19 mouse cellular contexts compared by ENCODE assay signal in the genomic region with DNA sequence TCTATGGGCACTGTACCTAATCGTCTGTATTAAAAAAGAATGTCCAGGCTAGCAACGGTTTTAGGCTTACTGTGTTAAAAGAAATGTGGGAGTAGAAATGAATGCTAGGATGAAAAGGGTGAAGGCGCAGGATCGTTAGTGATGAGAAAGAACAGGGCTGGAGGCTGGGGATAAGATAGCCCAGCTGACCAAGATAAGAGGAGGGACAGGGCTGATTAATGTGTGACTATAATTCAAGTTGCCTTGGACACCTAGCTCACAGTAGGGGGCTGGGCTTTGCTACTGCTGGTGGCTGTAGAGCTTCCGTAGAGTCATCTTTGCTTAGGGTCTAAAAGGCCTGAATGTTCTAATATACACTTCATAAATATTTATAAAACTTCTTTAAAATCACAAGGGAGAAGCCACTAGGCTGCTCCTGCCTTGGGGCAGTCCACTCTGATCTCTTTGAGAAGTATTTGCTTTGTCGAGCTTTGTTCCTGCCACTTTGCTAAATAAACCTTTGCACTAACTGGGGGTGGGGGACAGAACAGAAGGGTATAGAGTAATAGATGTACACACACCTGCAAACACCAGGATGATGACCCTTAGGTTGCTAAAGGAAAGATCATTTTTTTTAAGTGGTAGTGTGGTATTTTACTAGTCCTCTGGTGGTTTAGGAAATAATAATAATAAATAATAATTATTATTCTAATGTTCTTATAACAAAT. TPM values are rescaled to one million over a fixed set of nuclear protein-coding genes. Genes with fewer than 3 reads are reported as not detected.
DNase-seq lines count a peak whose midpoint lies in the region; ATAC-seq and TF ChIP-seq lines count a peak whose summit lies in the region.
"Had no signal": no experiment of that assay in that cellular context is flagged by ENCODE, and none has a peak within 500 bp of the region (broad histone marks: within the 10 kb centered on the region; RNA-seq: fewer than 3 reads in every experiment).

No protein-coding gene starts in this region.

- no peak for TF ChIP-seq CTCF in midbrain, postnatal 0 days (IDR thresholded peaks at IDR 0.05)

- peak overlapping the region; percentile 47; the same call in 1 of the 2 replicates for H3K27ac ChIP-seq in midbrain, embryonic 13.5 days
- H3K27ac ChIP-seq in midbrain, postnatal 0 days (ENCODE audit: low read depth, low read length) = no peak overlapping the region
- H3K27ac ChIP-seq in liver, embryonic 13.5 days = peak overlapping the region; percentile 39; the same call in 1 of the 2 replicates
- no peak overlapping the region for H3K27ac ChIP-seq in forebrain, embryonic 10.5 days
- H3K27ac ChIP-seq: embryonic facial prominence, embryonic 12.5 days; gastrocnemius, adult 2 months; hindbrain, embryonic 13.5 days; layer of hippocampus, adult 2 months had no signal

- H3K36me3 ChIP-seq in midbrain, embryonic 13.5 days = no peaks in the 10 kb centered on the region
- H3K36me3 ChIP-seq in midbrain, postnatal 0 days (ENCODE audit: insufficient read depth, low read length) = no peaks in the 10 kb centered on the region
- peaks cover 5% of the 10 kb centered on the region; the same call in 1 of the 2 replicates for H3K36me3 ChIP-seq in liver, embryonic 13.5 days
- peaks cover 11% of the 10 kb centered on the region for H3K36me3 ChIP-seq in forebrain, embryonic 10.5 days (replicated peaks)
- H3K36me3 ChIP-seq: embryonic facial prominence, embryonic 12.5 days; hindbrain, embryonic 13.5 days had no signal

- H3K4me3 ChIP-seq in midbrain, embryonic 13.5 days (replicated peaks) = no peak overlapping the region
- H3K4me3 ChIP-seq in midbrain, postnatal 0 days (ENCODE audit: low read depth, low read length) = no peak overlapping the region
- no peak overlapping the region for H3K4me3 ChIP-seq in liver, embryonic 13.5 days (replicated peaks)
- H3K4me3 ChIP-seq in forebrain, embryonic 10.5 days = no peak overlapping the region
- H3K4me3 ChIP-seq: embryonic facial prominence, embryonic 12.5 days; gastrocnemius, adult 2 months; hindbrain, embryonic 13.5 days; layer of hippocampus, adult 2 months had no signal

- H3K9ac ChIP-seq in midbrain, embryonic 13.5 days (replicated peaks) = no peak overlapping the region
- H3K9ac ChIP-seq in midbrain, postnatal 0 days (replicated peaks; ENCODE audit: low read length, poor library complexity, severe bottlenecking) = no peak overlapping the region
- no peak overlapping the region for H3K9ac ChIP-seq in liver, embryonic 13.5 days
- H3K9ac ChIP-seq: embryonic facial prominence, embryonic 12.5 days; forebrain, postnatal 0 days; hindbrain, embryonic 13.5 days had no signal

- 54% methylated on average over 6 of the region's 6 CpGs for WGBS in midbrain, embryonic 13.5 days
- WGBS in midbrain, postnatal 0 days = 47% methylated on average over 6 of the region's 6 CpGs
- 38% methylated on average over 6 of the region's 6 CpGs for WGBS in liver, embryonic 13.5 days (ENCODE audit: insufficient replicate concordance)
- 66% methylated on average over 6 of the region's 6 CpGs for WGBS in forebrain, embryonic 10.5 days

- no peaks in the 10 kb centered on the region for H3K27me3 ChIP-seq in midbrain, embryonic 13.5 days
- H3K27me3 ChIP-seq in midbrain, postnatal 0 days (ENCODE audit: insufficient read depth, low read length) = no peaks in the 10 kb centered on the region
- H3K27me3 ChIP-seq in liver, embryonic 13.5 days = no peaks in the 10 kb centered on the region
- H3K27me3 ChIP-seq in forebrain, embryonic 10.5 days (ENCODE audit: poor library complexity, severe bottlenecking) = peaks cover 38% of the 10 kb centered on the region
- H3K27me3 ChIP-seq: embryonic facial prominence, embryonic 12.5 days; hindbrain, embryonic 13.5 days had no signal

- no peaks in the 10 kb centered on the region for H3K4me1 ChIP-seq in midbrain, embryonic 13.5 days (replicated peaks)
- H3K4me1 ChIP-seq in midbrain, postnatal 0 days (ENCODE audit: insufficient read depth, low read length) = no peaks in the 10 kb centered on the region
- H3K4me1 ChIP-seq in liver, embryonic 13.5 days (replicated peaks) = peaks cover 10% of the 10 kb centered on the region
- H3K4me1 ChIP-seq in forebrain, embryonic 10.5 days = no peaks in the 10 kb centered on the region
- H3K4me1 ChIP-seq: embryonic facial prominence, embryonic 12.5 days; hindbrain, embryonic 13.5 days had no signal

- H3K9me3 ChIP-seq in midbrain, embryonic 13.5 days = no peaks in the 10 kb centered on the region
- H3K9me3 ChIP-seq in midbrain, postnatal 0 days (ENCODE audit: low read length) = no peaks in the 10 kb centered on the region
- no peaks in the 10 kb centered on the region for H3K9me3 ChIP-seq in liver, embryonic 13.5 days (replicated peaks)
- H3K9me3 ChIP-seq in forebrain, embryonic 10.5 days = no peaks in the 10 kb centered on the region
- H3K9me3 ChIP-seq: embryonic facial prominence, embryonic 12.5 days; hindbrain, embryonic 13.5 days had no signal

- peak; percentile 29 for DNase-seq in embryo, embryonic 10 days (ENCODE audit: low spot score)
- DNase-seq in embryo, embryonic 10.5 days (ENCODE audit: low spot score) = no peak
- no peak for DNase-seq in midbrain, postnatal 0 days (ENCODE audit: low spot score)
- DNase-seq in liver, embryonic 13.5 days = no peak
- DNase-seq in forebrain, embryonic 10.5 days (ENCODE audit: extremely low spot score, low spot score) = no peak
- DNase-seq in gastrocnemius, postnatal 4 days (ENCODE audit: low spot score in 2 of 2) = no peak
- DNase-seq: cerebellum, postnatal 14 days; forebrain, postnatal 0 days; gastrocnemius, adult 2 months; heart, adult 11 months; heart, postnatal 10 days; left cerebral cortex, postnatal 4 days; lung, postnatal 4 days; thymus, postnatal 14 days had no signal

- H3K4me2 ChIP-seq in midbrain, embryonic 13.5 days (replicated peaks) = no peak overlapping the region
- H3K4me2 ChIP-seq in midbrain, postnatal 0 days (ENCODE audit: low read depth, low read length, poor library complexity, severe bottlenecking) = no peak overlapping the region
- H3K4me2 ChIP-seq in liver, embryonic 13.5 days = peak overlapping the region; percentile 17; the same call in 1 of the 2 replicates
- H3K4me2 ChIP-seq: embryonic facial prominence, embryonic 12.5 days; hindbrain, embryonic 13.5 days had no signal

- ATAC-seq in midbrain, embryonic 13.5 days = no peak
- ATAC-seq in midbrain, postnatal 0 days (ENCODE audit: low FRiP score) = no peak
- peak; percentile 90 for ATAC-seq in liver, embryonic 13.5 days (ENCODE audit: low read depth)
- ATAC-seq: forebrain, postnatal 0 days had no signal

RNA-seq across cellular contexts. Expression of a gene that starts 7.3 kb away (rescaled TPM):
- polyA plus RNA-seq in midbrain, embryonic 13.5 days (2015; fragmentation: Nextera tagmentation; extraction: Ambion mirVana) = 354 and 388 TPM in 2 replicates
- total RNA-seq in midbrain, postnatal 0 days (2014; rRNA removed) = 71.2 and 131 TPM in 2 replicates
- polyA plus RNA-seq in midbrain, postnatal 0 days (2015; fragmentation: Nextera tagmentation; extraction: Ambion mirVana) = 253 and 259 TPM in 2 replicates
- 227 and 291 TPM in 2 replicates for polyA plus RNA-seq in liver, embryonic 13.5 days (2015; fragmentation: Nextera tagmentation; extraction: Ambion mirVana)
- 360 and 363 TPM in 2 replicates for polyA plus RNA-seq in forebrain, embryonic 10.5 days (2016; fragmentation: Nextera tagmentation; extraction: Ambion mirVana)
- 100 to 1,000 TPM; 145 to 154 TPM for total RNA-seq in gastrocnemius, postnatal 4 days (2021)

RNA-seq across cellular contexts. Expression of a gene that starts 17.9 kb away (rescaled TPM):
- 705 TPM in 2 replicates for polyA plus RNA-seq in midbrain, embryonic 13.5 days (2015; fragmentation: Nextera tagmentation; extraction: Ambion mirVana)
- 305 and 324 TPM in 2 replicates for total RNA-seq in midbrain, postnatal 0 days (2014; rRNA removed)
- 916 and 923 TPM in 2 replicates for polyA plus RNA-seq in midbrain, postnatal 0 days (2015; fragmentation: Nextera tagmentation; extraction: Ambion mirVana)
- polyA plus RNA-seq in liver, embryonic 13.5 days (2015; fragmentation: Nextera tagmentation; extraction: Ambion mirVana) = 238 and 269 TPM in 2 replicates
- 666 and 672 TPM in 2 replicates for polyA plus RNA-seq in forebrain, embryonic 10.5 days (2016; fragmentation: Nextera tagmentation; extraction: Ambion mirVana)
- total RNA-seq in gastrocnemius, postnatal 4 days (2021) = 10 to 100 TPM; 58.9 to 72.6 TPM

RNA-seq across cellular contexts. Expression of a gene that starts 36.9 kb away (rescaled TPM):
- polyA plus RNA-seq in midbrain, embryonic 13.5 days (2015; fragmentation: Nextera tagmentation; extraction: Ambion mirVana) = 179 and 186 TPM in 2 replicates
- total RNA-seq in midbrain, postnatal 0 days (2014; rRNA removed) = 73.9 and 108 TPM in 2 replicates
- 336 and 338 TPM in 2 replicates for polyA plus RNA-seq in midbrain, postnatal 0 days (2015; fragmentation: Nextera tagmentation; extraction: Ambion mirVana)
- 170 and 184 TPM in 2 replicates for polyA plus RNA-seq in liver, embryonic 13.5 days (2015; fragmentation: Nextera tagmentation; extraction: Ambion mirVana)
- 186 and 192 TPM in 2 replicates for polyA plus RNA-seq in forebrain, embryonic 10.5 days (2016; fragmentation: Nextera tagmentation; extraction: Ambion mirVana)
- 100 to 1,000 TPM in 1 of 2 experiments, 10 to 100 TPM in 1; 96.8 to 121 TPM for total RNA-seq in gastrocnemius, postnatal 4 days (2021)
- polyA plus RNA-seq: spleen, adult 2 months had no signal

RNA-seq across cellular contexts. Expression of a gene that starts 37.6 kb away (rescaled TPM):
- polyA plus RNA-seq in midbrain, embryonic 13.5 days (2015; fragmentation: Nextera tagmentation; extraction: Ambion mirVana) = 1.5 and 1.7 TPM in 2 replicates
- total RNA-seq in midbrain, postnatal 0 days (2014; rRNA removed) = 2.6 and 6.2 TPM in 2 replicates
- 5.7 and 5.8 TPM in 2 replicates for polyA plus RNA-seq in midbrain, postnatal 0 days (2015; fragmentation: Nextera tagmentation; extraction: Ambion mirVana)
- 2.8 and 2.9 TPM in 2 replicates for polyA plus RNA-seq in liver, embryonic 13.5 days (2015; fragmentation: Nextera tagmentation; extraction: Ambion mirVana)
- 0.59 and 1.1 TPM in 2 replicates for polyA plus RNA-seq in forebrain, embryonic 10.5 days (2016; fragmentation: Nextera tagmentation; extraction: Ambion mirVana)
- total RNA-seq in gastrocnemius, postnatal 4 days (2021) = 1,000 to 10,000 TPM; 1,198 to 1,219 TPM
- polyA plus RNA-seq: spleen, adult 2 months had no signal

RNA-seq across cellular contexts. Expression of a gene that starts 48.5 kb away (rescaled TPM):
- 17.5 and 20.1 TPM in 2 replicates for polyA plus RNA-seq in midbrain, embryonic 13.5 days (2015; fragmentation: Nextera tagmentation; extraction: Ambion mirVana)
- 7.9 and 14.2 TPM in 2 replicates for total RNA-seq in midbrain, postnatal 0 days (2014; rRNA removed)
- polyA plus RNA-seq in midbrain, postnatal 0 days (2015; fragmentation: Nextera tagmentation; extraction: Ambion mirVana) = 37.1 and 39.2 TPM in 2 replicates
- polyA plus RNA-seq in liver, embryonic 13.5 days (2015; fragmentation: Nextera tagmentation; extraction: Ambion mirVana) = 6.2 and 6.4 TPM in 2 replicates
- 3.9 and 5.3 TPM in 2 replicates for polyA plus RNA-seq in forebrain, embryonic 10.5 days (2016; fragmentation: Nextera tagmentation; extraction: Ambion mirVana)
- 100 to 1,000 TPM; 118 to 136 TPM for total RNA-seq in gastrocnemius, postnatal 4 days (2021)
- polyA plus RNA-seq: spleen, adult 2 months had no signal

Comparison
In these comparisons a context has a peak if more than half of its experiments do, and no peak if none do; other contexts are left out.
1. H3K27ac ChIP-seq: peak in midbrain, embryonic 13.5 days (single experiment) and liver, embryonic 13.5 days (single experiment); none in midbrain, postnatal 0 days (single experiment) and forebrain, embryonic 10.5 days (single experiment).